Mouse (Mus musculus) lung, embryonic 14.5 days (tissue): ENCODE measurements around the gene Atg9a. TPM values are rescaled to one million over a fixed set of nuclear protein-coding genes. Genes with fewer than 3 reads are reported as not detected.

Experiments used
- ATAC-seq: fragments of 200-750 bp; cut with Nextera tagmentation; 2 replicates; pipeline ENCODE4 v1.8.0; 2017; ENCODE audit warnings: mild to moderate bottlenecking, moderate TSS enrichment, moderate library complexity; ENCODE audit not compliant: insufficient read depth
- DNase-seq: peaks from one replicate; pipeline ENCODE4 v3.0.0-alpha.2; 2015
- H3K27ac ChIP-seq: fragments of 300-500 bp; sonication (generic); 2 replicates; pipeline ENCODE4 v1.5.1; 2014; ENCODE audit warnings: low read depth, mild to moderate bottlenecking, moderate library complexity
- H3K27me3 ChIP-seq: fragments of 300-500 bp; sonication (generic); 2 replicates; pipeline ENCODE4 v1.6.1; 2014; ENCODE audit warnings: low read length, control low read depth; ENCODE audit not compliant: insufficient read depth
- H3K36me3 ChIP-seq: fragments of 300-500 bp; sonication (generic); 2 replicates; pipeline ENCODE4 v1.6.1; 2014; ENCODE audit warnings: control low read depth; ENCODE audit not compliant: insufficient read depth
- H3K4me1 ChIP-seq: fragments of 300-500 bp; sonication (generic); 2 replicates; pipeline ENCODE4 v1.6.1; 2014; ENCODE audit warnings: antibody characterized with exemption, control low read depth; ENCODE audit not compliant: insufficient read depth
- H3K4me2 ChIP-seq: fragments of 300-500 bp; sonication (generic); 2 replicates; pipeline ENCODE4 v1.6.1; 2014; ENCODE audit warnings: mild to moderate bottlenecking
- H3K4me3 ChIP-seq: fragments of 300-500 bp; sonication (generic); 2 replicates; pipeline ENCODE4 v1.5.1; 2014; ENCODE audit warnings: low read depth, low read length
- H3K9ac ChIP-seq: fragments of 300-500 bp; sonication (generic); 2 replicates; pipeline ENCODE4 v1.6.1; 2014
- H3K9me3 ChIP-seq: fragments of 300-500 bp; sonication (generic); 2 replicates; pipeline ENCODE4 v1.6.1; 2016; ENCODE audit warnings: low read depth, low read length, control low read depth
- CTCF ChIP-seq: IDR thresholded peaks from 2 replicates; pipeline ENCODE4 v1.5.1; 2016; ENCODE audit warnings: antibody characterized with exemption, low read depth
- WGBS: fragments of 180-500 bp; shearing (Covaris S2); extraction: QIAGEN DNeasy Blood & Tissue Kit; methylation state at CpG from one replicate; pipeline ENCODE4 v1.1.7; 2014; 5-methylcytosine and 5-hydroxymethylcytosine counted together
- polyA plus RNA-seq: library from polyadenylated mRNA; unstranded; fragments of >200 nt; fragmentation: Nextera tagmentation; extraction: Ambion mirVana; gene quantifications from 2 replicates; pipeline ENCODE4 v1.2.1, GENCODE M21; 2014

Atg9a gene
- polyA plus RNA-seq, 1 experiment from 2014 or later = 27.5 TPM

- DNase-seq = no peak
- TF ChIP-seq CTCF = no peak
- WGBS = 66% methylated on average over 4 of the region's 4 CpGs
- no peak overlapping the region for H3K4me3 ChIP-seq
- H3K27me3 ChIP-seq = no peaks in the 10 kb centered on the region
- no peak overlapping the region for H3K27ac ChIP-seq
- no peaks in the 10 kb centered on the region for H3K4me1 ChIP-seq
- no peaks in the 10 kb centered on the region for H3K9me3 ChIP-seq
- no peaks in the 10 kb centered on the region for H3K36me3 ChIP-seq
- ATAC-seq = no peak
- H3K4me2 ChIP-seq = no peak overlapping the region
- no peak overlapping the region for H3K9ac ChIP-seq
These were observed 39.2 kb upstream of the Atg9a start for GRCm38 (mm10) chr1:75231224-75231623.

GRCm38 (mm10) chr1:75230335-75230994 is 38.5 kb upstream of the Atg9a start:
- Histone ChIP-seq H3K9me3 (no peaks in the 10 kb centered on the region), H3K4me2 (no peak overlapping the region), H3K9ac (no peak overlapping the region), H3K27me3 (no peaks in the 10 kb centered on the region), H3K36me3 (no peaks in the 10 kb centered on the region), H3K4me1 (no peaks in the 10 kb centered on the region), H3K4me3 (no peak overlapping the region), H3K27ac (no peak overlapping the region)
- no peak for TF ChIP-seq CTCF
- WGBS = 67% methylated on average over 7 of the region's 7 CpGs
- no peak for ATAC-seq
- DNase-seq = no peak

GRCm38 (mm10) chr1:75229158-75229557 is 37.2 kb upstream of the Atg9a start:
- no peaks in the 10 kb centered on the region for H3K9me3 ChIP-seq
- no peaks in the 10 kb centered on the region for H3K36me3 ChIP-seq
- H3K27ac ChIP-seq = no peak overlapping the region
- H3K4me3 ChIP-seq = no peak overlapping the region
- no peaks in the 10 kb centered on the region for H3K4me1 ChIP-seq
- H3K27me3 ChIP-seq = no peaks in the 10 kb centered on the region
- DNase-seq (no peak), ATAC-seq (no peak)
- TF ChIP-seq CTCF = no peak
- WGBS = 58% methylated on average over 4 of the region's 4 CpGs
- no peak overlapping the region for H3K9ac ChIP-seq
- no peak overlapping the region for H3K4me2 ChIP-seq

GRCm38 (mm10) chr1:75227653-75228052 is 35.7 kb upstream of the Atg9a start:
- Histone ChIP-seq H3K9ac (no peak overlapping the region), H3K27me3 (no peaks in the 10 kb centered on the region), H3K4me1 (no peaks in the 10 kb centered on the region), H3K36me3 (no peaks in the 10 kb centered on the region), H3K4me2 (no peak overlapping the region), H3K9me3 (no peaks in the 10 kb centered on the region), H3K27ac (no peak overlapping the region), H3K4me3 (no peak overlapping the region)
- DNase-seq = no peak
- ATAC-seq = no peak
- TF ChIP-seq CTCF = no peak
- 61% methylated on average over 1 of the region's 1 CpGs for WGBS

GRCm38 (mm10) chr1:75226138-75226537 is 34.1 kb upstream of the Atg9a start:
- TF ChIP-seq CTCF = no peak
- peaks cover 3% of the 10 kb centered on the region; the same call in 1 of the 2 replicates for H3K27me3 ChIP-seq
- WGBS = 44% methylated on average over 2 of the region's 2 CpGs

GRCm38 (mm10) chr1:75225473-75225872 is 33.5 kb upstream of the Atg9a start:
- Histone ChIP-seq H3K9me3 (no peaks in the 10 kb centered on the region), H3K27me3 (peaks cover 10% of the 10 kb centered on the region; the same call in 1 of the 2 replicates), H3K4me1 (no peaks in the 10 kb centered on the region), H3K27ac (no peak overlapping the region), H3K4me2 (no peak overlapping the region), H3K4me3 (no peak overlapping the region), H3K9ac (no peak overlapping the region), H3K36me3 (no peaks in the 10 kb centered on the region)
- TF ChIP-seq CTCF = no peak
- DNase-seq (no peak), ATAC-seq (no peak)
- WGBS = 54% methylated on average over 3 of the region's 3 CpGs

More at GRCm38 (mm10) chr1:75226138-75226537, 34.1 kb upstream of the Atg9a start:
- no peak overlapping the region for H3K4me2 ChIP-seq
- H3K27ac ChIP-seq = no peak overlapping the region
- no peak for ATAC-seq
- H3K4me3 ChIP-seq = no peak overlapping the region
- no peaks in the 10 kb centered on the region for H3K4me1 ChIP-seq
- no peaks in the 10 kb centered on the region for H3K36me3 ChIP-seq
- no peaks in the 10 kb centered on the region for H3K9me3 ChIP-seq
- DNase-seq = no peak
- no peak overlapping the region for H3K9ac ChIP-seq

GRCm38 (mm10) chr1:75223532-75223931 is 31.5 kb upstream of the Atg9a start:
- Histone ChIP-seq H3K4me1 (no peaks in the 10 kb centered on the region; the same call in 1 of the 2 replicates), H3K27me3 (peaks cover 29% of the 10 kb centered on the region), H3K9ac (no peak overlapping the region), H3K4me3 (no peak overlapping the region), H3K36me3 (no peaks in the 10 kb centered on the region), H3K4me2 (no peak overlapping the region), H3K27ac (no peak overlapping the region), H3K9me3 (no peaks in the 10 kb centered on the region)
- WGBS = 65% methylated on average over 6 of the region's 6 CpGs
- no peak for TF ChIP-seq CTCF
- no peak for ATAC-seq
- no peak for DNase-seq
